Mouse (Mus musculus) MEL (cell line): ENCODE measurements around the gene Mcu. TPM values are rescaled to one million over a fixed set of nuclear protein-coding genes. Genes with fewer than 3 reads are reported as not detected.

Experiments used
- DNase-seq: peaks from one replicate; pipeline ENCODE4 v3.0.0; 2011; ENCODE audit warnings: low read depth, low spot score
- H3K27ac ChIP-seq: 2 replicates; pipeline ENCODE4 v1.5.1; 2012; ENCODE audit warnings: low read depth, mild to moderate bottlenecking, control low read depth, low read length, moderate library complexity; ENCODE audit not compliant: control insufficient read depth
- H3K27me3 ChIP-seq, 2 experiments: fragments of 150-350 bp in 1 of 2; sonication (generic) in 1 of 2; 2 replicates each; pipeline ENCODE4 v1.6.1; 2012; ENCODE audit warnings: low read length in 2 of 2, mild to moderate bottlenecking in 2 of 2, improper control_type of control experiment in 1 of 2, moderate library complexity in 1 of 2; ENCODE audit not compliant: insufficient read depth in 2 of 2, control insufficient read depth in 1 of 2
- H3K36me3 ChIP-seq, 2 experiments: 2 replicates each; pipeline ENCODE4 v1.6.1; 2012 to 2014; ENCODE audit warnings: low read length in 2 of 2, improper control_type of control experiment in 1 of 2, inconsistent platforms in 1 of 2, mild to moderate bottlenecking in 1 of 2; ENCODE audit not compliant: insufficient read depth in 2 of 2, control insufficient read depth in 1 of 2
- H3K4me1 ChIP-seq, 2 experiments: fragments of 150-350 bp in 1 of 2; sonication (generic) in 1 of 2; 2 replicates each; pipeline ENCODE4 v1.6.1; 2012; ENCODE audit warnings: low read length in 2 of 2, improper control_type of control experiment in 1 of 2, mild to moderate bottlenecking in 1 of 2; ENCODE audit not compliant: insufficient read depth in 2 of 2, control insufficient read depth in 1 of 2
- H3K4me3 ChIP-seq, 2 experiments: fragments of 150-350 bp in 1 of 2; sonication (generic) in 1 of 2; 2 replicates each; pipeline ENCODE4 v1.5.1; 2012; ENCODE audit warnings: low read depth in 2 of 2, low read length in 2 of 2, mild to moderate bottlenecking in 2 of 2, moderate library complexity in 2 of 2, control low read depth in 1 of 2, improper control_type of control experiment in 1 of 2; ENCODE audit not compliant: control insufficient read depth in 1 of 2, insufficient read depth in 1 of 2
- H3K79me2 ChIP-seq: 2 replicates; pipeline ENCODE4 v1.6.1; 2012; ENCODE audit warnings: mild to moderate bottlenecking, low read length, moderate library complexity; ENCODE audit not compliant: control insufficient read depth, poor library complexity, insufficient read depth
- H3K9ac ChIP-seq: 2 replicates; pipeline ENCODE4 v1.6.1; 2012; ENCODE audit warnings: low read depth, mild to moderate bottlenecking, control low read depth, low read length, moderate library complexity; ENCODE audit not compliant: control insufficient read depth, poor library complexity, severe bottlenecking
- H3K9me3 ChIP-seq: fragments of 150-350 bp; sonication (generic); replicated peaks from 2 replicates; pipeline ENCODE4 v1.6.1; 2012; ENCODE audit warnings: mild to moderate bottlenecking, low read length, improper control_type of control experiment, moderate library complexity; ENCODE audit not compliant: insufficient read depth
- CHD1 ChIP-seq: IDR thresholded peaks from 2 replicates; pipeline ENCODE4 v1.6.1; 2012; ENCODE audit warnings: low read depth, mild to moderate bottlenecking, inconsistent platforms, low read length, improper control_type of control experiment
- GABPA ChIP-seq: IDR thresholded peaks from 2 replicates; pipeline ENCODE4 v1.6.1; 2012; ENCODE audit warnings: low read depth, mild to moderate bottlenecking, inconsistent platforms, low read length, improper control_type of control experiment, moderate library complexity
- GATA1 ChIP-seq: IDR thresholded peaks from 2 replicates; pipeline ENCODE4 v1.6.1; 2011; ENCODE audit warnings: low read depth, low read length, improper control_type of control experiment
- HCFC1 ChIP-seq: IDR thresholded peaks from 2 replicates; pipeline ENCODE4 v1.6.1; 2012; ENCODE audit warnings: low read depth, mild to moderate bottlenecking, inconsistent platforms, low read length, improper control_type of control experiment, moderate library complexity
- MAFK ChIP-seq: IDR thresholded peaks from 2 replicates; pipeline ENCODE4 v1.6.1; 2011; ENCODE audit warnings: low read depth, mild to moderate bottlenecking, low read length, improper control_type of control experiment, borderline replicate concordance
- POLR2AphosphoS2 ChIP-seq: IDR thresholded peaks from 2 replicates; pipeline ENCODE4 v1.6.1; 2011; ENCODE audit warnings: low read length, improper control_type of control experiment
- RAD21 ChIP-seq: IDR thresholded peaks from 2 replicates; pipeline ENCODE4 v1.6.1; 2011; ENCODE audit warnings: mild to moderate bottlenecking, low read depth, low read length, improper control_type of control experiment
- RCOR1 ChIP-seq: IDR thresholded peaks from 2 replicates; pipeline ENCODE4 v1.6.1; 2012; ENCODE audit warnings: low read depth, mild to moderate bottlenecking, inconsistent platforms, low read length, improper control_type of control experiment
- SIN3A ChIP-seq: IDR thresholded peaks from 2 replicates; pipeline ENCODE4 v1.6.1; 2012; ENCODE audit warnings: low read length, improper control_type of control experiment, inconsistent platforms
- TAL1 ChIP-seq: IDR thresholded peaks from 2 replicates; pipeline ENCODE4 v1.6.1; 2012; ENCODE audit warnings: mild to moderate bottlenecking, inconsistent platforms, low read length, moderate library complexity, mixed read lengths
- TCF12 ChIP-seq: IDR thresholded peaks from 2 replicates; pipeline ENCODE4 v1.6.1; 2014; ENCODE audit warnings: low read depth, mild to moderate bottlenecking, inconsistent platforms, low read length, improper control_type of control experiment, moderate library complexity
- UBTF ChIP-seq: IDR thresholded peaks from 2 replicates; pipeline ENCODE4 v1.6.1; 2012; ENCODE audit warnings: low read depth, mild to moderate bottlenecking, inconsistent platforms, low read length, improper control_type of control experiment, moderate library complexity, borderline replicate concordance; ENCODE audit not compliant: insufficient read depth
- USF1 ChIP-seq: IDR thresholded peaks from 2 replicates; pipeline ENCODE4 v1.6.1; 2014; ENCODE audit warnings: low read depth, mild to moderate bottlenecking, inconsistent platforms, low read length, improper control_type of control experiment, moderate library complexity
- ZC3H11A ChIP-seq: IDR thresholded peaks from 2 replicates; pipeline ENCODE4 v1.6.1; 2012; ENCODE audit warnings: low read depth, mild to moderate bottlenecking, inconsistent platforms, low read length, improper control_type of control experiment
- ZNF384 ChIP-seq: IDR thresholded peaks from 2 replicates; pipeline ENCODE4 v1.6.1; 2012; ENCODE audit warnings: low read depth, mild to moderate bottlenecking, inconsistent platforms, low read length, improper control_type of control experiment
- polyA plus RNA-seq, 2 experiments: library from polyadenylated mRNA; stranded (reverse) in 1 of 2; unstranded in 1 of 2; fragments of >175 nt in 1 of 2; fragments of >200 nt in 1 of 2; gene quantifications; 2 replicates each; pipeline versions ENCODE4 v1.2.1 to v1.2.4; 2012; ENCODE audit warnings: low replicate concordance in 2 of 2, low read depth in 1 of 2; ENCODE audit not compliant: insufficient read length in 2 of 2, insufficient read depth in 1 of 2, missing spikeins in 1 of 2
- total RNA-seq: library from RNA; depleted of rRNA; stranded (reverse); fragments of 300-350 nt; gene quantifications from 2 replicates; pipeline ENCODE4 v1.2.3, GENCODE M21; 2012

Gene Mcu
- total and polyA plus RNA-seq, 3 experiments: 7.7 to 9.4 TPM; not detected in 1

DNA sequence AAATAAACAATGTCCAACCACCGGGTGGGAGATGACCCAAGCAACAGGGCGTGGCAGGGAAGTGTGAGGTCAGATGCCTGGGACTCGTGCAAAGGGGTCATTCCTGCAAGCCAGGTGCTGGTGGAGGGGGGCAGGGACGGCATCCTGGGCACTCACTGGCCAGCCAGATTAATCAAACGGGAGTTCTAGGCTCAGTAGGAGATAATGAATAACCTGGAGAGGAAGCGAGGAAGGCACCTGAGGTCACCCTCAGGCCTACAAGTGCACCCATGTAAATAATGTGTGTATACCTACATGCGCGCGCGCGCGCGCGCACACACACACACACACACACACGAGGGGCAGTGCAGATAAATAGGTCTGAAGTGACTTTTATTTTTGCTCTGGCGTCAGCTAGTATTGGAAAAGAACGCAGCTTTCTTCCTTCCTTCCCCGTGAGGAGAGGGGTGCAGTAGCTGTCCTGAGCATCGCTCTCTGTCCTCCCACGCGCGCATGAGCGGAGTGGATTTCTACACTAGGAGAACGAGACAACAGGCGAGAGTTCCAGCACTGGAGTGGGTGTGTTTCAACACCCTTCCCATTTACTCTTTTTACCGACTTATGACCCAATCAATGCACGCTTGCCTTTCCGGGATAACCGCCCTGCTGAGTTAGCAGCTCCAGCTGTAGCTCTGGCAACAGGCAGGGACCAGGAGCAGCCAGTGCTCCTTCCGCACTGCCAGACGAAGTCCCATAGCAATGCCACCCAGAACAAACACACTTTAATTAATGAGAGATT lies 112.9 kb downstream of the Mcu start:
- Histone ChIP-seq H3K36me3 (no peaks in the 10 kb centered on the region; a peak in 1 of 4 replicates), H3K79me2 (no peaks in the 10 kb centered on the region), H3K4me3 (no peak overlapping the region), H3K27ac (no peak overlapping the region), H3K9me3 (no peaks in the 10 kb centered on the region), H3K9ac (no peak overlapping the region), H3K27me3 (no peaks in the 10 kb centered on the region), H3K4me1 (no peaks in the 10 kb centered on the region)
- no peak for DNase-seq
- no peak for TF ChIP-seq UBTF
- TF ChIP-seq TCF12: no peak
- TF ChIP-seq POLR2AphosphoS2: no peak
- TF ChIP-seq GABPA: no peak
- no peak for TF ChIP-seq USF1
- TF ChIP-seq ZC3H11A: no peak

DNA sequence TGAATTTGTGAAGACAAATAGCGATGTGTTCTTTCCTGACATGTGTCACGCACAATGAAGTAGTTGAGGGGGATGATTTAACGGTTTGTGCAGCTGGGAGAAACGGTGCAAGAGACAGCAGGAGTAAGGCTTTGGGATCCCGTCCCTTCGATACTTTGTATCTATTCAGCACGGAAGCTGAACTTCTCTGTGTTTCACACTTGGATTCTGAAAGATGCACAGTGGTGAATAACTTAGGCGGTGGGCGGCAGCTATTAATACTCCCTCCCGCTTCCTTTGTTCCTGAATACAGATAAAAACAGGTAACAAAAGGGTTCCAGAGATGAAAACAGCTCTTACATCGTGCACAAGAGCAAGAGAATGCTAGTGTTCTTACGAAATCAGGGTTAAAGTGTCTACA lies 114.1 kb downstream of the Mcu start:
- no peaks in the 10 kb centered on the region for H3K79me2 ChIP-seq
- no peaks in the 10 kb centered on the region; a peak in 1 of 4 replicates for H3K36me3 ChIP-seq
- DNase-seq: no peak
- TF ChIP-seq ZNF384 (no peak), RCOR1 (no peak), CHD1 (no peak), RAD21 (no peak)
- no peaks in the 10 kb centered on the region for H3K27me3 ChIP-seq
- H3K4me1 ChIP-seq: no peaks in the 10 kb centered on the region
- no peaks in the 10 kb centered on the region for H3K9me3 ChIP-seq
- H3K27ac ChIP-seq: no peak overlapping the region
- no peak overlapping the region for H3K4me3 ChIP-seq
- H3K9ac ChIP-seq: no peak overlapping the region

DNA sequence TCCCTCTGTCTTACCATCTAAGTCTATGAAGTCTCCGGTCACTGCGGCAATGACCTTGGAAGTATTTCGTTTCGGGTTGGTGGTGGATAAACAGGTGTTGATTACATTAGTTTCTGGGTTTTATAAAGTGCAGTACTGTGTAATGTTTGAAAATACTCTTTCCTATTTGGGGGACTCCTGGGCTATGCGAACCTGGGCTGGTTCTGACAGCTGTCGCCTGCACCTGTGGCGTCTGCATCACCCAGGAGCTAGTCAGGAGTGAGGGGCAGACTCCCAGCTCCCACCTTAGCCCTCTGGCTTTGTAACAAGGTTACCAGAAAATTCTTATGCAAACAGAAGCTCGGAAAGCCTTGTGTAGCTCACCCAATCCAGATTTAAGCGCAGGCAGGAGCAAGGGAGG lies 114.7 kb downstream of the Mcu start:
- no peak overlapping the region for H3K4me3 ChIP-seq
- TF ChIP-seq ZC3H11A (no peak), RCOR1 (no peak), GATA1 (no peak), TAL1 (no peak), SIN3A (no peak), MAFK (no peak), HCFC1 (no peak)
- TF ChIP-seq, all 39 proteins: peak for 0
- H3K4me1 ChIP-seq: no peaks in the 10 kb centered on the region
- DNase-seq: no peak
- no peaks in the 10 kb centered on the region for H3K27me3 ChIP-seq
- H3K36me3 ChIP-seq: no peaks in the 10 kb centered on the region
- no peak overlapping the region for H3K27ac ChIP-seq
- no peaks in the 10 kb centered on the region for H3K79me2 ChIP-seq
- no peaks in the 10 kb centered on the region for H3K9me3 ChIP-seq
- no peak overlapping the region for H3K9ac ChIP-seq
